Mouse (Mus musculus) midbrain, embryonic 15.5 days (tissue): Measurements from ENCODE around the gene Tfdp2. TPM values are rescaled to one million over a fixed set of nuclear protein-coding genes. Genes with fewer than 3 reads are reported as not detected.

Experiments
- ATAC-seq: fragments of 200-750 bp; cut with Nextera tagmentation; replicated peaks from 2 replicates; pipeline ENCODE4 v1.8.0; 2017; ENCODE audit warnings: moderate TSS enrichment
- H3K27ac ChIP-seq: fragments of 300-500 bp; sonication (generic); 2 replicates; pipeline ENCODE4 v1.5.1; 2015; ENCODE audit warnings: mild to moderate bottlenecking, inconsistent platforms
- H3K27me3 ChIP-seq: fragments of 300-500 bp; sonication (generic); replicated peaks from 2 replicates; pipeline ENCODE4 v1.6.1; 2015; ENCODE audit warnings: inconsistent platforms
- H3K36me3 ChIP-seq: fragments of 300-500 bp; sonication (generic); replicated peaks from 2 replicates; pipeline ENCODE4 v1.6.1; 2015; ENCODE audit warnings: inconsistent platforms
- H3K4me1 ChIP-seq: fragments of 300-500 bp; sonication (generic); 2 replicates; pipeline ENCODE4 v1.6.1; 2015; ENCODE audit warnings: inconsistent platforms
- H3K4me2 ChIP-seq: fragments of 300-500 bp; sonication (generic); 2 replicates; pipeline ENCODE4 v1.6.1; 2015; ENCODE audit warnings: inconsistent platforms, mild to moderate bottlenecking, moderate library complexity
- H3K4me3 ChIP-seq: fragments of 300-500 bp; sonication (generic); 2 replicates; pipeline ENCODE4 v1.5.1; 2015; ENCODE audit warnings: mild to moderate bottlenecking, inconsistent platforms
- H3K9ac ChIP-seq: fragments of 300-500 bp; sonication (generic); 2 replicates; pipeline ENCODE4 v1.6.1; 2015; ENCODE audit warnings: mild to moderate bottlenecking, inconsistent platforms
- H3K9me3 ChIP-seq: fragments of 300-500 bp; sonication (generic); 2 replicates; pipeline ENCODE4 v1.6.1; 2016; ENCODE audit warnings: inconsistent platforms
- WGBS: fragments of 180-500 bp; shearing (Covaris S2); methylation state at CpG from one replicate; pipeline ENCODE4 v1.1.7; 2015; ENCODE audit warnings: mixed read lengths; 5-methylcytosine and 5-hydroxymethylcytosine counted together
- polyA plus RNA-seq: library from polyadenylated mRNA; unstranded; fragments of >200 nt; fragmentation: Nextera tagmentation; extraction: Ambion mirVana; gene quantifications from 2 replicates; pipeline ENCODE4 v1.2.1, GENCODE M21; 2015

Gene Tfdp2
- polyA plus RNA-seq, 1 experiment from 2014 or later, result 20.6 TPM

DNA sequence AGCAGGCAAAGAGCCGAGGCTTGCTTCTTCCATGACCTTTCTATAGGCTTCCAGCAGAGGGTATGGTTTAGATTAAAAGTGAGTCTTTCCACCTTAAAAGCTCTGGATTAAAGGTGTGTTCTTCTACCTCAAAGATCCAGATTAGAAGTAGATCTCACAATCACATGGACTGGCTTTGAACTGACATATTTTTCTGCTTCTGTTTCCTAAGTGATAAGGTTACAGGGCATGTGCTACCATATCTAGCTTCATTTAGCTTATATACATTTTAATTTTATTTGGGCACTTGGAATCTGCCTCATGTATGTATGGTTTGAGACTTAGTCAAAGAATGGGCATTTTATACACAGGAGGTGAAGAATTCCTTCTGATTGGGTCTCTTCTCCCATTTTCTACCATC is 41.3 kb downstream of the Tfdp2 start:
- H3K9ac ChIP-seq, result no peak overlapping the region
- no peaks in the 10 kb centered on the region for H3K9me3 ChIP-seq
- no peaks in the 10 kb centered on the region for H3K36me3 ChIP-seq
- H3K27ac ChIP-seq, result no peak overlapping the region
- no peaks in the 10 kb centered on the region for H3K4me1 ChIP-seq
- no peak for ATAC-seq
- 80% methylated on average over 1 of the region's 1 CpGs for WGBS
- H3K4me2 ChIP-seq, result no peak overlapping the region
- H3K27me3 ChIP-seq, result no peaks in the 10 kb centered on the region
- H3K4me3 ChIP-seq, result no peak overlapping the region

DNA sequence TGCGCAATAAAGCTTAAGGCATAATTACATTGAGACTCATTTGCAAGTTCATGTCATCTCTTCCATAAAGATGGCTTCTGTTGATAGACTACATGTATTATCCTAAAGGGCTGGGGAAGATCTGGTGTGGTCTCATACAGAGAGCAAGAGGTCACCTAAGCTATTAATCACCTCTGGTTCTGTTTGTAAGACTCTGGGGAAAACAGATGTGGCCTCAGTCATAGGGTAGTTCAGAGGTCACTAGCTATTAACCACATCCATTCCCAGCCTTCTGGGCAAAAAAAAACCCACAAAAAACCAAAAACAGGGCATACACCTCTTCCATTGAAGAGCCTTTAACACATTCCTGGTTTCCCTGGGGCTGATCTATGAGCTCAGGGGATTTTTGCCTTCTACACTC is 42.2 kb downstream of the Tfdp2 start:
- no peak overlapping the region for H3K27ac ChIP-seq
- no peaks in the 10 kb centered on the region for H3K4me1 ChIP-seq
- no peak overlapping the region for H3K4me2 ChIP-seq
- H3K27me3 ChIP-seq, result no peaks in the 10 kb centered on the region
- H3K9me3 ChIP-seq, result no peaks in the 10 kb centered on the region
- H3K36me3 ChIP-seq, result no peaks in the 10 kb centered on the region
- no peak overlapping the region for H3K4me3 ChIP-seq
- ATAC-seq, result no peak
- H3K9ac ChIP-seq, result no peak overlapping the region
- WGBS, result 87% methylated on average over 1 of the region's 1 CpGs

DNA sequence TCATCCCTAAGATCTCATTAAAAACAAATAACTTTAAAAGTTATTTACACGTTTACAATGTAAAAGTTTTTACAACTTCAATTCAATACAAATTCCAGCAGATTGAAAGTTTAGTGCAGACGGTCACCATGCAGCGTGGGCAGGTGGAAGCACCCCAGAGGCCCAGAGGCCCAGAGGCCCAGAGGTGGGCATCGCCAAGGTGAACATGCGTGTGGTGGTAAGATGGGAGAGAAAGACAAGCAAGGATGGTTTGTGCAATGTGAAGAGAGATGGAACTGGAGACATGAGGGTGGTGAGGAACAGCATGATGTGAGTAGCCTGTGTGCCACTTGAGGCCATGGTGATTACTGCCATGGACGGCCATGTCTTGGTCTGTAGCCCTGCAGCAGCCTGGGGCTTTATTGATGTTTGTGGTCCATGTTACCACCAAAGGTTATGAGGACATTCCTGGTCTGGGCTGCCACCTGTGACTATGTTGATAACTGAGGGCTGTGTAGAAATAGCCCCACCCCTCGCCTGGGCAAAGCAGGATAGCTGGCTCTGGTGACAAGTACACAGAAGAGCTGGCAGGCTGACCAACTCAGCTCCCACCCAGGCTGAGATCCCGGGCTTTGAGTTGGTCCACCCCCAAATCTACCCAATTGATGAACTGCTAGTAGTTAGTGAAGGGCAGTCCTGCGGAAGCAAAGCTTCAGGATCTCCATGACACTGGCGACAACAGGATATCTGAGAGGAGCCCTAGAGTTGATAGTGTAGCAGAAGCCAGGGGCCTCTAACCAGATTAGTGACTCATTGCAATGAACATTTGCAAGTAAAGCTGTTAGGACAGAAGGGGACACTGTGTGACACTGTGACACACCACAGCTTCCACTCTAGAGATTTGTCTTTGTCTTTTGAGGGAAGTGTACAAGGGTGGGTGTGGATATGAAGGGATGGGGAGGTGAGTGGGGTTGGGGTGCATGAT is 45.3 kb downstream of the Tfdp2 start:
- Histone ChIP-seq H3K27me3 (no peaks in the 10 kb centered on the region), H3K4me3 (no peak overlapping the region), H3K4me2 (no peak overlapping the region), H3K36me3 (no peaks in the 10 kb centered on the region), H3K27ac (no peak overlapping the region), H3K4me1 (no peaks in the 10 kb centered on the region), H3K9me3 (no peaks in the 10 kb centered on the region), H3K9ac (no peak overlapping the region)
- WGBS, result 91% methylated on average over 10 of the region's 10 CpGs
- no peak for ATAC-seq

DNA sequence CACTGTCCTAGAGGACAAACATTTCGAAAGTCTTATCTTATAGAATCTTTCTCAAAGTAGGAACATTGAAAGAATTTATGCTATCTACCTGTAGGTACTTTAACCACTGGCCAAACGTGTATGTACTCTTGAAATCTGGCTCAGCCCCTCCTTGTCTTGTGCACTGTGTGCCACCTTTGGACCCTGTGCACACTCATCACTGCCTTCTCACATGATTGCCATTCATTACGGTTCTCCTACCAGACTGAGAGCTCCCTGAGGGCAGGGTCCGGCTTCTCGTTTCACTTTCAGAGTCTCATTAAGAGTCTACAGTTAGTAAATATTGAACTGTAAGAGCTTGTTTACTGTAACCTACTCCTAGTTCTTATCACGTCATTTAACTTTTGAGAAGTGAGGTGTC is 47.8 kb downstream of the Tfdp2 start:
- Histone ChIP-seq H3K9ac (no peak overlapping the region), H3K9me3 (no peaks in the 10 kb centered on the region), H3K27me3 (no peaks in the 10 kb centered on the region), H3K4me3 (no peak overlapping the region), H3K27ac (no peak overlapping the region), H3K4me2 (no peak overlapping the region), H3K4me1 (no peaks in the 10 kb centered on the region), H3K36me3 (no peaks in the 10 kb centered on the region)
- no peak for ATAC-seq
- WGBS, result 90% methylated on average over 6 of the region's 6 CpGs

DNA sequence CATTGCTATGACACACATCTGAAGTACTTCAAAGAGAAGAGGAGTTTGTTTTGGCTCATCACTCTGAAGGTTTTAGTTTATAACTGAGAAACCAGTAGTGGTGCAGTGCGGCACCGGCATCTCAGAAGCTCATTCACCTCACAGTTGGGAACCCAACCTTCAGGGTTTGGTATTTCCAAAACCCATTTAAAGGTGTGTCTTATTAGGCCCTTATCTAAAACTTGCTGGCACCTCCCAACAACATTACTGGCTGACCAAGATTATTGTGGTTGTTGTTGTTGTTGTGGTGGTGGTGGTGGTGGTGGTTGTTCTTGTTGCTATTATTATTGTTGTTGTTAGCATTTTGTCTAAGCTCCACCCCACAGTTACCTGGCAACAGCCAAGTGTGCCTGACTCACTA is 58.7 kb downstream of the Tfdp2 start:
- H3K27me3 ChIP-seq, result no peaks in the 10 kb centered on the region
- H3K36me3 ChIP-seq, result no peaks in the 10 kb centered on the region
- 90% methylated on average over 2 of the region's 2 CpGs for WGBS
- H3K4me1 ChIP-seq, result peaks cover 3% of the 10 kb centered on the region
- H3K9ac ChIP-seq, result no peak overlapping the region
- H3K9me3 ChIP-seq, result no peaks in the 10 kb centered on the region
- H3K4me2 ChIP-seq, result no peak overlapping the region
- no peak overlapping the region for H3K4me3 ChIP-seq
- H3K27ac ChIP-seq, result no peak overlapping the region
- no peak for ATAC-seq

DNA sequence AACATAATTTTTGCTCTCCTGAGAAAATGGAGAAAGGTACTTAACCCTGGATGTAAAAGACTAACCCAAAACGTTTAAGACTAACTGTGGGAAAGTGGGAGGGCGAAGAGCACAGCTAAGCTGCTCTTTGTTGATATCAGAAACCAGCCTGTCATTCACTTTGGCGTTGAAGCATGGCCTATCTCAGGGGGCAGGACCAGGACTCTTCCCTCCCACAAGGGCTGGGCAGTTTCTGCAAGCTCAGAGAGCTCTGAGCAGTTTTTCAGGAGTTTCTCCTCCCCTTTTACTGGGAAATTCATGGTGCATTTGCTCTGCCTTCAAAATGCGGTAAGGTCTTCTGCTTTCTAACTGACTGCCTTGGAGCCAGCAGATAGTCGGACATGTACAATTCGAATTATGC is 62.4 kb downstream of the Tfdp2 start:
- Histone ChIP-seq H3K4me3 (0 out of 2 replicates have a peak overlapping the region, but pooled peaks have one; percentile 49), H3K36me3 (no peaks in the 10 kb centered on the region), H3K4me2 (peak overlapping the region; percentile 67), H3K27me3 (no peaks in the 10 kb centered on the region), H3K9ac (no peak overlapping the region), H3K4me1 (peaks cover 11% of the 10 kb centered on the region), H3K9me3 (no peaks in the 10 kb centered on the region), H3K27ac (no peak overlapping the region; the same call in 1 of the 2 replicates)
- WGBS, result 6% methylated on average over 6 of the region's 6 CpGs
- peak; percentile 59; the same call in 1 of the 2 replicates for ATAC-seq

DNA sequence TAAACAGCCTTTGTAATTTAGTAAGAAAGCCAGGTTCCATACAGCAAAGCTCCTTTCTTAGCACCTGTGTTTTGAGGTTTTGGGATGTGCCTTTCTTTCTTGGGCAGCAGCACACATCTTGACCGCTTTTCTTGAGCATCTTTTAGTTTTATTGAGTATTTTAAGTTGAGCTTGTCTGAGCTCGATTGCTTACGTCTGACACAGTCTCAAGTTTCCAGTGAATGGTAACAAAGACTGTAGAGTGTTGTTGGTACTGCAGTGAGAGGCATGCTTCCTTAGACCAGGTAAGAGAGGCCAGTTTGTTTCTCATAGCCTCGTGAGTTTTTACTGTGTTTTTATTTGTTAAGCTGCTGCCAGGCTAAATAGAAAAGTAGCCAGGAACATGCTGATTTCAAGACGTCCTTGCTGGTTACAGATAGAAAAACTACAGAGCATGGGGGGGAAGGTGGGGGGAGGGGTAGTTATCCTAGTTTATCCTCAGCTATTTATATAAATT is 63.0 kb downstream of the Tfdp2 start:
- Histone ChIP-seq H3K9me3 (no peaks in the 10 kb centered on the region), H3K27ac (peak overlapping the region; percentile 36; the same call in 1 of the 2 replicates), H3K27me3 (no peaks in the 10 kb centered on the region), H3K36me3 (no peaks in the 10 kb centered on the region), H3K4me2 (peak overlapping the region; percentile 67), H3K4me1 (peaks cover 11% of the 10 kb centered on the region), H3K9ac (no peak overlapping the region), H3K4me3 (peak overlapping the region; percentile 49)
- under 1% methylated on average over 5 of the region's 5 CpGs for WGBS
- peak; percentile 89 for ATAC-seq

DNA sequence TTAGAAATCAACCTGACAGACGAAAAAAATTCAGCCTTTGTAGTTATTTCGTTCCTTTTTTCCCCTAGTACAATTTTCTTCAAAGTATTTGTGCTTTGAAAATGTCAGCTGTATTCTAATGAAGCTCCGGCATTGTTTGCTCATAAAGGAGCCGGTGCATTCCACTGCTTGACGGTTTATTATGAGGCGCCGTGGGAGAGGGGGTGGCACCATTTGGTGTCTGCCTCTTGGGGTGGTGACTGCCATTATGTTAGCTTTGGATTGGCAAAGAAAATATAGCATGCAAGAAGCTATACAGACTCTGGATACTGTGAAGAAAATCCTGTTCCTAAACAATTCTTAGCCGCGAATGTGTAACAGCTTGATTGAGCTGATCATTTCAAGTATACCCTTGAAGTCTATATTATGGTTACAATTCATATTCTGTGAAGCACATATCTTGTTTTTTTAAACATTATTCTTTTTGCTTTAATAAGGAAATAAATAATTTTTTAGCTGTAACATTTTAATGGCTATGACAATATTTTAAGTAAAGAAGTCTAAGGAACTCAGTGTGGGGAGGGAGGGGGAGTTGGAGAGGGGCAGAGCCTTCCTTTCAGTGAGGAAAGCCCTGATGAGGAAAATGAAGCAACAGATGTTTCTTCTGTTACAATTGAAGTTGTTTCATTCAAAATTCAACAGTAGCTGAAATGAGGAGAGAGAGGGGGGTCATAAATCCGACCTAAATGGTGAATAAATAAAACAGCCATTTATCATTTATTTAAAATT is 63.9 kb downstream of the Tfdp2 start:
- Histone ChIP-seq H3K4me1 (peaks cover 11% of the 10 kb centered on the region), H3K9me3 (no peaks in the 10 kb centered on the region), H3K9ac (peak overlapping the region; percentile 43), H3K4me2 (peak overlapping the region; percentile 67), H3K36me3 (no peaks in the 10 kb centered on the region), H3K27me3 (no peaks in the 10 kb centered on the region), H3K4me3 (peak overlapping the region; percentile 49), H3K27ac (peak overlapping the region; percentile 66; the same call in 1 of the 2 replicates)
- peak; percentile 77 for ATAC-seq
- 1% methylated on average over 10 of the region's 10 CpGs for WGBS

DNA sequence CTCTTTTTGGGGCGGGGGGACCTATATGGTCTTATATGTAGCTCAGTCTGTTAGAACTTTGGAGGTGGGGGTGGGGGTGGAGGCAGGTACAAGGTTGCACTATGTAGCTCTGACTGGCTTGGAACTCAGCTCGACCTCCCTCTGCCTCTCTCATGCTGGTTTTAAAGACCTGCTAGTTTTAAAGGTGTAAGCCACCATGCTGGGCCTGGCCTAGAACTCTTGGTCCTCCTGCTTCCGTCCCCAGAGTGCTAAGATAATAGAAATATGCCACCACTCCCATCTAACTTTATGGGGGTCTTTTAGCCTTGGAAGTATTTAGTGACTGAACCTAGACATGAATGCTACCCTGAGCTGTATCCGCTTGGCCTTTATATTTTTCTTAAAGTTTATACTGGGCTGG is 65.0 kb downstream of the Tfdp2 start:
- Histone ChIP-seq H3K9me3 (no peaks in the 10 kb centered on the region), H3K4me2 (peak overlapping the region; percentile 11; the same call in 1 of the 2 replicates), H3K36me3 (no peaks in the 10 kb centered on the region), H3K4me3 (no peak overlapping the region), H3K9ac (no peak overlapping the region), H3K27ac (no peak overlapping the region), H3K27me3 (no peaks in the 10 kb centered on the region), H3K4me1 (peaks cover 11% of the 10 kb centered on the region)
- WGBS, result 73% methylated on average over 4 of the region's 4 CpGs
- no peak for ATAC-seq

DNA sequence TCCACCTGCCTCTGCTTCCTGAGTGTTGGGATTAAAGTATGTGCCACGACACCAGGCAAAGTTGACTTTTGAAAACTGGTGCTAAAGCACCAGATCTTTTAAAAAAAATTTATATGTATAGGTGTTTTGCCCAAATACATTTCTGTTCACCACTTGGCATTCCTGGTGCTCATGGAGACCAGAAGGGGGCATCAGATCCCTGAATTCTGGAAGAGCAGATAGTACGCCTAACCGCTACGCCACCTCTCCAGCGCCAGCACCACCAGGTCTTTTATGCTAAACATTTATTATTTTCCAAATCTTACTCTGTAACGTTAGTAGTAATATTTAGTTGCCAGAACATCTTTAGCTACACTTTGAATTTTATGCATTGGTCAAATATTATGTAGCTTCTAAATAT is 65.9 kb downstream of the Tfdp2 start:
- Histone ChIP-seq H3K27me3 (no peaks in the 10 kb centered on the region), H3K27ac (no peak overlapping the region), H3K4me2 (no peak overlapping the region), H3K9me3 (no peaks in the 10 kb centered on the region), H3K4me3 (no peak overlapping the region), H3K9ac (no peak overlapping the region), H3K36me3 (no peaks in the 10 kb centered on the region), H3K4me1 (peaks cover 11% of the 10 kb centered on the region)
- 94% methylated on average over 6 of the region's 6 CpGs for WGBS
- no peak for ATAC-seq

DNA sequence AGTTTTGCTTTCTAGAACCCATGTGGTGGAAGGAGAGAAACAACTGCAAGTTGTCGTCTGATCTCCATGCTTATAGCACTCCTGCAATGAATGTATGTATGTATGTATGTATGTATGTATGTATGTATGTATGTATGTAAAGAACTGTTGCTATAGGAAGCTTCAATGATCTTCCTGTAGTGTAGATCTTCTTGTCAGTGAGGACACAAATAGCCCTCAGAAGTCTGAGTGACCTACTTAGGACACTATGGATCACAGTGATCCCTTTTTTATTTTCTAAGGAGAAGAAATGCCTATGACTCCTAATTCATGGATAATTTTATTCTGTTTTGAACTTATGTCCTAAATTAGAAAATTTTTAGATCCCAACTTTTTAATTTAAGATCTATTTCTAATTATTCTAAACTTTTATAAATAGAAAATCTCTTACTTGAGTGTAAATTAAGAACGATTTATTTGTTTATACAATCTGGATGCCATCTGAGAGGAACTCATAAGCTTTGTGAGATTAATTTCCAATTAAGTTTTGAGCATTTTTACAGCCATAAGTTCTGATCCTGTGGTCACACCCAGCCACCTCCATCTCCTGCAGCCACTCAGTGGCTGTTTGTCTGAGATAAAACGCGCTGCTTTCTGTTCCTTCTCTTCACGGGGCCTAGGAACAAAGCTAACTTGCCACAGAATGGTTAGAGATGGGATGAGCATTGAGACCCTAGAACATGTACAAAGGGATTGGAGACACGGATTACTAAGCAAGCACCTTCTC is 70.9 kb downstream of the Tfdp2 start:
- H3K27ac ChIP-seq, result no peak overlapping the region
- H3K4me2 ChIP-seq, result no peak overlapping the region
- H3K4me3 ChIP-seq, result no peak overlapping the region
- no peaks in the 10 kb centered on the region for H3K9me3 ChIP-seq
- ATAC-seq, result no peak
- H3K4me1 ChIP-seq, result no peaks in the 10 kb centered on the region
- H3K27me3 ChIP-seq, result no peaks in the 10 kb centered on the region
- H3K9ac ChIP-seq, result no peak overlapping the region
- no peaks in the 10 kb centered on the region for H3K36me3 ChIP-seq
- WGBS, result 81% methylated on average over 6 of the region's 6 CpGs

DNA sequence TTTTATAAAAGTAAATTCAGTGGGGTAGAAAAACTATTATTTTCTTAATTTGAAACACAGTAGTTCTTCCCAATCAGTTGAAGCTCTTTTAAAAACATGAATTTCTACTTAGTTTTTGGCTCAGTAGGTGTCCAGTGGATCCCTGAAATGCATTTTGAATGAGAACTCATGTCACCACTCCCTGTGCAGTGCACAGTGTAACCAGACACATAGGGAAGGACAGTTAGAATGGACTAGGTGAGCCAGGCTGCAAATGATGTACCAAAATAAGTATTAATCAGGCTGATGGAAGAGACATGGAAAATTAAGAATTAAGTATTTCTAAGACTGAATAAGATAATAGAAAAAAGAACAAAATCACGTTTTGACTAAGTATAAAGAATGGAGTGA is 71.5 kb downstream of the Tfdp2 start:
- Histone ChIP-seq H3K4me1 (no peaks in the 10 kb centered on the region), H3K9ac (no peak overlapping the region), H3K36me3 (no peaks in the 10 kb centered on the region), H3K9me3 (no peaks in the 10 kb centered on the region), H3K4me3 (no peak overlapping the region), H3K27ac (no peak overlapping the region), H3K27me3 (no peaks in the 10 kb centered on the region), H3K4me2 (no peak overlapping the region)
- 66% methylated on average over 1 of the region's 1 CpGs for WGBS
- no peak for ATAC-seq
